Mouse (Mus musculus) G1E (cell line): ENCODE data around the gene Hist1h2ad. TPM values are rescaled to one million over a fixed set of nuclear protein-coding genes. Genes with fewer than 3 reads are reported as not detected.
"Not testable (repeated sequence)": the region's sequence is repeated elsewhere in the genome, so short reads cannot be mapped to it uniquely, and the experiment has no call there.

Experiments
- ATAC-seq: 2 replicates; pipeline ENCODE4 v1.8.0; 2016; ENCODE audit warnings: mild to moderate bottlenecking; ENCODE audit not compliant: insufficient number of reproducible peaks, poor library complexity, low FRiP score, severe bottlenecking; ENCODE audit errors: extremely low read depth
- DNase-seq: peaks from one replicate; pipeline ENCODE4 v3.0.0; 2012; ENCODE audit warnings: low spot score
- H3K27me3 ChIP-seq: 2 replicates; pipeline ENCODE4 v1.6.1; 2012; ENCODE audit warnings: mild to moderate bottlenecking, low read length, inconsistent platforms; ENCODE audit not compliant: insufficient read depth
- H3K36me3 ChIP-seq: replicated peaks from 2 replicates; pipeline ENCODE3; 2012; ENCODE audit warnings: mild to moderate bottlenecking, inconsistent platforms
- H3K4me1 ChIP-seq: 2 replicates; pipeline ENCODE4 v1.6.1; 2012; ENCODE audit warnings: low read depth, low read length, inconsistent platforms, mixed read lengths; ENCODE audit not compliant: insufficient read depth
- H3K4me3 ChIP-seq: 2 replicates; pipeline ENCODE4 v1.5.1; 2012; ENCODE audit warnings: low read depth, mild to moderate bottlenecking, inconsistent platforms, low read length, moderate library complexity, mixed read lengths
- H3K9me3 ChIP-seq: replicated peaks from 2 replicates; pipeline ENCODE4 v1.6.1; 2012; ENCODE audit warnings: inconsistent platforms
- CTCF ChIP-seq: IDR thresholded peaks from 2 replicates; pipeline ENCODE4 v1.5.1; 2012; ENCODE audit warnings: low read depth, low read length, inconsistent platforms, mixed read lengths
- GATA1 ChIP-seq: IDR thresholded peaks from 2 replicates; pipeline ENCODE4 v1.6.1; 2012; ENCODE audit warnings: borderline replicate concordance, low read length, inconsistent platforms, mixed read lengths
- GATA2 ChIP-seq: IDR thresholded peaks from 2 replicates; pipeline ENCODE4 v1.6.1; 2012; ENCODE audit warnings: low read depth, low read length, inconsistent platforms, borderline replicate concordance
- POLR2AphosphoS5 ChIP-seq: IDR thresholded peaks from 2 replicates; pipeline ENCODE4 v1.6.1; 2012; ENCODE audit warnings: low read depth, low read length, inconsistent platforms; ENCODE audit not compliant: insufficient replicate concordance
- TAL1 ChIP-seq: conservative IDR thresholded peaks from 2 replicates; pipeline ENCODE4 v1.6.1; 2012; ENCODE audit warnings: low read depth, low read length, inconsistent platforms, mixed read lengths
- polyA plus RNA-seq: library from polyadenylated mRNA; stranded (reverse); fragments of >175 nt; gene quantifications from 2 replicates; pipeline ENCODE4 v1.2.3, GENCODE M21; 2012
- total RNA-seq, 2 experiments: library from RNA; stranded (forward) in 1 of 2; stranded (reverse) in 1 of 2; fragments of 200-1000 nt in 1 of 2; fragments of >200 nt in 1 of 2; fragmentation: Nextera tagmentation in 1 of 2; gene quantifications; 2 replicates each; pipeline ENCODE4 v1.2.3; 2014 to 2017

The Hist1h2ad gene
- total and polyA plus RNA-seq, 3 experiments = 2.3 to 491 (median 7.3) TPM

DNA sequence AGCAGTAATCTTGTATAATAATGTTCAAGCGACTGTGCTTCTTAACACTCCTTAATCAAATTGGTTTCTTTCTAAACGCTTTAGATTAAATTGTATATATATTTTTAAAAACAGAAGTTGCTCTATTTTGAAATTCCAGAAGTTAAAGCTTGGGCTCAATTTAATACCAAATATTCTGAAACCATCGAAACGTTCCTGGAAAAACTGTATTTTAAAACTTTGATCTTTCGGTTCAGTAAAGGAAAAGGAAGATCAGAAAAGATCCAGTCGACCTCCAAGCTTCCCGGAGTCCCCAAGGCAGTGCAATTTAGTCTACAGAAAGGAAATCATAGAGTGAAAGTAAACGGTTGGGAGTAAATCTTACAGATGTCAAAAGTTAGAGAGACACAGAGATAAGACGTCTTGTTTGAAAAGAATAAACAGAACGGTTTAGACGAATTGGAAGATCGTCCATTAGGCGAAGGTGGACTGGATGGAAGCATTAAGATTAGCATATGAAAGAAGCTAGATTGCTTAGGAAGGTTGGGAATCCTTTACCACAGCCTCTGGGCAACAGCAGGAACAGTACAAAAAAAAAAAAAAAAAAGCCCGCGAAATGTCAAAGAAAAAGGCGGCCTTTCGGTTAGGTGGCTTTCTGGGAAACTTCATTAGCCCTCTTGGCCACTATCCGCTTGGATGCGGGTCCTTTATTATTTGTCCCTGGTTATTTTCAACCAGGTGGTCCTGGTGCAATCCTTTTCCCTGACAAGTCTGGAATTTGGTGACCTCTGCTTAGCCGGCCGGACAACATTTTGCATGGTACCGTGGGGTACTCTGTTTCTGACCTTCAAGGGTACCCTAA lies 12.1 kb downstream of the Hist1h2ad start:
- DNase-seq = no peak

DNA sequence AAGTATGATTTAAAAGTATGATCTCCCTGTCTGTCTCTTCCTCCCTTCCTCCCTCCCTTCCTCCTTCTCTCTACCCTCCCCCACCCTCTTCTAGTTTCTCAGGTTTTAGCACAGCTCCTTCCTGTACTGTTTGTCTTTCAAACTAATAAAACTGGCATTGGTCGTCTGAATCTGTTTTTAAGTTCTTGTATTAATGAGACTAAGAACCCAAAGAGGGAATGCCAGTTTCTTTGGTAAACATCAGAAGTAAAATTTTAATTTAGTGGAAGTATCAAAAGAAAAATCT lies 12.7 kb downstream of the Hist1h2ad start:
- Histone ChIP-seq H3K4me3 (no peak overlapping the region; the same call in 1 of the 2 replicates), H3K27me3 (no peaks in the 10 kb centered on the region), H3K4me1 (peaks cover 63% of the 10 kb centered on the region), H3K9me3 (no peaks in the 10 kb centered on the region), H3K36me3 (no peaks in the 10 kb centered on the region)
- DNase-seq (no peak), ATAC-seq (no peak)
- TF ChIP-seq TAL1 (no peak), CTCF (no peak), GATA2 (no peak), GATA1 (no peak), POLR2AphosphoS5 (no peak)

More for the DNA sequence above, 12.1 kb downstream of the Hist1h2ad start:
- Histone ChIP-seq H3K4me3 (peak overlapping the region; percentile 4; the same call in 1 of the 2 replicates), H3K4me1 (peaks cover 62% of the 10 kb centered on the region), H3K36me3 (no peaks in the 10 kb centered on the region), H3K9me3 (no peaks in the 10 kb centered on the region), H3K27me3 (no peaks in the 10 kb centered on the region)
- no peak for ATAC-seq
- TF ChIP-seq POLR2AphosphoS5 (no peak), CTCF (no peak), GATA1 (no peak), GATA2 (no peak), TAL1 (no peak)

DNA sequence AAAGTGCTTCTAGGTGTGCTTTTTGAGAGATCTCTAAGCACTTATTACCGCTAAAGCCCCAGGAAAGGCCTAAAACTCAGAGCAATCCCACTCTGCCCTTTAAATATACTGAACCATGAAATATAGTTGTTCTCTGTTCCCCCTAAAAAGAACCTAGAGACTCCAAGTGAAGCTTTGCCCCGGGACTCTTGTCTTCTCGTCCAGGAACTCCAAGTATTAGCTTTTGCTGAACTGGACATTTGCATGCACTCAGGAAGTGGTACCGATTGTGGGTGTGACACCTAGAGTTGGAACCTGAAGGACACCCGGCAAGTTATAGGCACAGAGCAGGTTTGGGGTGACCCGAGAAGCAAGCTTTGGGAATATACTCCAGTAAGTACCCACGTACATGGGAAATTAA lies 17.0 kb downstream of the Hist1h2ad start:
- no peaks in the 10 kb centered on the region for H3K9me3 ChIP-seq

DNA sequence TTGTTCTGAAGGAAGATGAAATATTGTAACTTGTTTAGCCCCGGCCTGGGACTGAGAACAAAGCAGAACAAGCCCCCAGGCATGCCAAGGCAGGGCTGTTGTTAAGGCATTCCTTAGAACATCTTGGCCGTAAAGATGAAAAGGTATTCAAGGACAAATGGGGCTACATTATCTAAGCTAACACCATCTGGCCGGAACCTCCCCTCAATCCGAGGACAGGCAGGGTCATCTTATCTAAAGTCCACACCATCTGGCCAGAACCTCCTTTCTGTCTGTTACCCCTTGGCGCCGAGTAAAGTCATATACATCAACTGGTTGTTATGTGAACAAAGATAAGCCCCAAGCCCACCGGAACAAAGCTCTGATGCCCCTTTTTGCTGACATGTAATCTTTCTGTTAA lies 17.7 kb downstream of the Hist1h2ad start:
- not testable (repeated sequence) for H3K9me3 ChIP-seq, H3K36me3 ChIP-seq, H3K4me3 ChIP-seq, DNase-seq, ATAC-seq, H3K27me3 ChIP-seq
- H3K4me1 ChIP-seq = peaks cover 74% of the 10 kb centered on the region
- TF ChIP-seq TAL1 = peak; percentile 50

More for the DNA sequence above, 17.0 kb downstream of the Hist1h2ad start:
- H3K27me3 ChIP-seq = no peaks in the 10 kb centered on the region
- no peaks in the 10 kb centered on the region for H3K36me3 ChIP-seq
- H3K4me1 ChIP-seq = peaks cover 76% of the 10 kb centered on the region
- no peak for TF ChIP-seq GATA2
- no peak for TF ChIP-seq TAL1
- TF ChIP-seq CTCF = no peak
- no peak for TF ChIP-seq GATA1
- no peak for TF ChIP-seq POLR2AphosphoS5
- ATAC-seq (no peak), DNase-seq (no peak)
- no peak overlapping the region for H3K4me3 ChIP-seq

DNA sequence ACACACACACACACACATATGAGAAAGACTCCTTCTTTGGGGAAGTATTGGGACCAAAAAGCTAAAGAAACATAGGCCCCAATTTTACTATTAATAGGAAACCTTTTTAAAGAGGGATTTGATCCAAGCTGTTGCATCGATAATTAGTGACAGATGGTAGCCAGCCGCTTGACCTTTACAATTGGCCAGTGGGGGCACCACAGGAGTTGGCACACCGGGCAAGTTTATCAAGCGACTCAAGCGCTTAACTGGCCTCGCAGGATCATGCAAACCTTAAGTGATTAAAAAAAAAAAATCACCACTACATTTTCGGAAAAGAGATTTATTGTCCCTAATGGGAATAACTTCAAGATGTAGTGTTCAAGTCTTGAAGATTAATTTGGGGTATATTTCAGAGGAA lies 18.4 kb downstream of the Hist1h2ad start:
- no peaks in the 10 kb centered on the region for H3K27me3 ChIP-seq
- no peaks in the 10 kb centered on the region for H3K9me3 ChIP-seq
- peaks cover 77% of the 10 kb centered on the region for H3K4me1 ChIP-seq
- ATAC-seq (no peak), DNase-seq (no peak)
- H3K36me3 ChIP-seq = no peaks in the 10 kb centered on the region
- TF ChIP-seq CTCF (no peak), GATA2 (no peak), GATA1 (no peak), TAL1 (no peak), POLR2AphosphoS5 (no peak)
- no peak overlapping the region for H3K4me3 ChIP-seq

DNA sequence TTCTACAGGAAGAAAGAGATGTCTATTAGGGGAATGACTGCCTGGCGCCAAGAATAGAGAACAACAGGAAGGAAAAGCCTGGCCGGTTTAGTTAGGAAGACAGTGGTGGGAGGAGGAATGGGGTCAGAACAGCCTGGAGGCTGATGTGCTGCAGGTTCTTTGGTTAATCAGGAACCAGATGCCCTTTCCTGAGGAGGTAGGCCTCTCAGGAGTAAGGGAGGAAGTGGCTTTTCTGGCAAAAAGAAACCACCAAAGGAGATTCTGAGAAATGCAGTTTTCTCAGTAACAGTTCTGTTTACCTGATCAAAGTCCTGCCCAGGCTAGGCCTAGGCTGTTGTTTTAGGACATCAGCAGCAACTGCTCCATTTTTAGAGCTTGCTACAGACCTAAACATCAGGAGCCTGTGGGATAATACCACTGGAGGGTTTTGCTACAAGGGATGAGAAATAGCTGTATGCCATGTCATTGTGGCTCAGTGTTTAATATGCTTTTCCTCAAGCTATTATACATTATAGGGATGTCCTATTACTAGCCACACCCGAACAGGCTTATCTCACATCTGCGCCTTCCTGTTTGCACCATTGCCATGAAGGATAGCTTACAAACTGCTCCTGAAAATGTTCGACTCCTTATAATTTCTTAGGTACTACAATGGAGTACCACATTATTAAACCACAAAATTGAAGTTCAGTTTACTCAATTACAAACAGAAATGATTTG lies 19.0 kb downstream of the Hist1h2ad start:
- peak; percentile 47; the same call in 1 of the 2 replicates for ATAC-seq

More for the DNA sequence above, 19.0 kb downstream of the Hist1h2ad start:
- Histone ChIP-seq H3K36me3 (no peaks in the 10 kb centered on the region), H3K4me1 (peaks cover 82% of the 10 kb centered on the region), H3K27me3 (no peaks in the 10 kb centered on the region), H3K4me3 (no peak overlapping the region), H3K9me3 (no peaks in the 10 kb centered on the region)
- DNase-seq = peak; percentile 28
- TF ChIP-seq POLR2AphosphoS5 (no peak), TAL1 (no peak), GATA1 (no peak)
